Mouse (Mus musculus) embryonic facial prominence, embryonic 14.5 days (tissue): Measurements from ENCODE around the gene Bspry. TPM values are rescaled to one million over a fixed set of nuclear protein-coding genes. Genes with fewer than 3 reads are reported as not detected.
A peak's percentile ranks its signal among the peaks of the same experiment; 100 is the strongest.

Experiments used
- ATAC-seq: fragments of 200-750 bp; cut with Nextera tagmentation; 2 replicates; pipeline ENCODE4 v1.8.0; 2017; ENCODE audit warnings: low read depth, moderate number of reproducible peaks, moderate TSS enrichment
- DNase-seq: peaks from one replicate; pipeline ENCODE4 v3.0.0-alpha.2; 2015; ENCODE audit warnings: low spot score
- H3K27ac ChIP-seq: fragments of 300-500 bp; sonication (generic); replicated peaks from 2 replicates; pipeline ENCODE4 v1.5.1; 2014; ENCODE audit warnings: low read depth, mild to moderate bottlenecking, low read length, moderate library complexity
- H3K27me3 ChIP-seq: fragments of 300-500 bp; sonication (generic); replicated peaks from 2 replicates; pipeline ENCODE4 v1.6.1; 2014; ENCODE audit warnings: low read length; ENCODE audit not compliant: control insufficient read depth, insufficient read depth
- H3K36me3 ChIP-seq: fragments of 300-500 bp; sonication (generic); 2 replicates; pipeline ENCODE4 v1.6.1; 2014; ENCODE audit warnings: low read length, mixed read lengths; ENCODE audit not compliant: control insufficient read depth, insufficient read depth
- H3K4me1 ChIP-seq: fragments of 300-500 bp; sonication (generic); 2 replicates; pipeline ENCODE4 v1.6.1; 2014; ENCODE audit warnings: antibody characterized with exemption, low read length; ENCODE audit not compliant: control insufficient read depth, insufficient read depth
- H3K4me2 ChIP-seq: fragments of 300-500 bp; sonication (generic); 2 replicates; pipeline ENCODE4 v1.6.1; 2014; ENCODE audit warnings: low read depth, mild to moderate bottlenecking, low read length, moderate library complexity, mixed read lengths
- H3K4me3 ChIP-seq: fragments of 300-500 bp; sonication (generic); 2 replicates; pipeline ENCODE4 v1.5.1; 2014; ENCODE audit warnings: low read depth, mild to moderate bottlenecking, low read length
- H3K9ac ChIP-seq: fragments of 300-500 bp; sonication (generic); 2 replicates; pipeline ENCODE4 v1.6.1; 2014; ENCODE audit warnings: low read depth, mild to moderate bottlenecking, low read length, moderate library complexity, mixed read lengths
- H3K9me3 ChIP-seq: fragments of 300-500 bp; sonication (generic); 2 replicates; pipeline ENCODE4 v1.6.1; 2016; ENCODE audit warnings: low read length; ENCODE audit not compliant: control insufficient read depth
- WGBS: fragments of 180-500 bp; shearing (Covaris S2); extraction: QIAGEN DNeasy Blood & Tissue Kit; methylation state at CpG from one replicate; pipeline ENCODE4 v1.1.7; 2014; 5-methylcytosine and 5-hydroxymethylcytosine counted together
- polyA plus RNA-seq: library from polyadenylated mRNA; unstranded; fragments of >200 nt; fragmentation: Nextera tagmentation; extraction: Ambion mirVana; gene quantifications from 2 replicates; pipeline ENCODE4 v1.2.1, GENCODE M21; 2014

Gene Bspry
- polyA plus RNA-seq, 1 experiment from 2014 or later: 8.7 TPM

- 79% methylated on average over 4 of the region's 4 CpGs for WGBS
- H3K4me2 ChIP-seq: no peak overlapping the region
- no peaks in the 10 kb centered on the region for H3K27me3 ChIP-seq
Observed at GRCm38 (mm10) chr4:62440544-62440943, 39.3 kb upstream of the Bspry start.

GRCm38 (mm10) chr4:62440986-62441385 lies 38.9 kb upstream of the Bspry start:
- H3K4me1 ChIP-seq: no peaks in the 10 kb centered on the region
- H3K27me3 ChIP-seq: no peaks in the 10 kb centered on the region
- no peak overlapping the region for H3K27ac ChIP-seq
- no peak overlapping the region for H3K9ac ChIP-seq
- 60% methylated on average over 4 of the region's 4 CpGs for WGBS
- no peak for DNase-seq
- no peak overlapping the region for H3K4me2 ChIP-seq
- ATAC-seq: no peak
- H3K4me3 ChIP-seq: no peak overlapping the region
- H3K9me3 ChIP-seq: no peaks in the 10 kb centered on the region
- H3K36me3 ChIP-seq: no peaks in the 10 kb centered on the region

More at GRCm38 (mm10) chr4:62440544-62440943, 39.3 kb upstream of the Bspry start:
- no peaks in the 10 kb centered on the region for H3K36me3 ChIP-seq
- DNase-seq: no peak
- no peaks in the 10 kb centered on the region for H3K4me1 ChIP-seq
- no peak for ATAC-seq
- no peak overlapping the region for H3K4me3 ChIP-seq
- no peaks in the 10 kb centered on the region for H3K9me3 ChIP-seq
- no peak overlapping the region for H3K9ac ChIP-seq
- H3K27ac ChIP-seq: no peak overlapping the region

GRCm38 (mm10) chr4:62454995-62455394 lies 24.9 kb upstream of the Bspry start:
- H3K9me3 ChIP-seq: no peaks in the 10 kb centered on the region
- no peaks in the 10 kb centered on the region for H3K36me3 ChIP-seq
- no peak overlapping the region for H3K27ac ChIP-seq
- WGBS: 46% methylated on average over 5 of the region's 5 CpGs
- DNase-seq (peak; percentile 30), ATAC-seq (0 out of 2 replicates have a peak, but pooled peaks have one; percentile 63)
- no peak overlapping the region for H3K9ac ChIP-seq
- H3K4me2 ChIP-seq: no peak overlapping the region
- H3K27me3 ChIP-seq: no peaks in the 10 kb centered on the region
- H3K4me3 ChIP-seq: no peak overlapping the region
- H3K4me1 ChIP-seq: no peaks in the 10 kb centered on the region

- H3K27me3 ChIP-seq: no peaks in the 10 kb centered on the region
- H3K4me2 ChIP-seq: no peak overlapping the region
- no peaks in the 10 kb centered on the region for H3K9me3 ChIP-seq
- 73% methylated on average over 3 of the region's 3 CpGs for WGBS
- no peak overlapping the region for H3K9ac ChIP-seq
- no peak overlapping the region for H3K27ac ChIP-seq
- no peak overlapping the region for H3K4me3 ChIP-seq
- no peaks in the 10 kb centered on the region for H3K4me1 ChIP-seq
- no peaks in the 10 kb centered on the region for H3K36me3 ChIP-seq
- DNase-seq (peak; percentile 20), ATAC-seq (no peak)
Observed at GRCm38 (mm10) chr4:62459081-62459480, 20.8 kb upstream of the Bspry start.

- WGBS: 86% methylated on average over 8 of the region's 8 CpGs
- no peak overlapping the region for H3K27ac ChIP-seq
- no peaks in the 10 kb centered on the region for H3K4me1 ChIP-seq
- ATAC-seq (no peak), DNase-seq (no peak)
- no peak overlapping the region for H3K4me2 ChIP-seq
- H3K9ac ChIP-seq: no peak overlapping the region
- H3K27me3 ChIP-seq: no peaks in the 10 kb centered on the region
- no peak overlapping the region for H3K4me3 ChIP-seq
- no peaks in the 10 kb centered on the region for H3K9me3 ChIP-seq
- H3K36me3 ChIP-seq: no peaks in the 10 kb centered on the region
Observed at GRCm38 (mm10) chr4:62460348-62460747, 19.5 kb upstream of the Bspry start.

- Histone ChIP-seq H3K27me3 (no peaks in the 10 kb centered on the region), H3K27ac (no peak overlapping the region), H3K36me3 (no peaks in the 10 kb centered on the region), H3K4me1 (no peaks in the 10 kb centered on the region), H3K4me2 (no peak overlapping the region), H3K9ac (no peak overlapping the region), H3K4me3 (no peak overlapping the region), H3K9me3 (no peaks in the 10 kb centered on the region)
- DNase-seq: no peak
- WGBS: 86% methylated on average over 2 of the region's 2 CpGs
- no peak for ATAC-seq
Observed at GRCm38 (mm10) chr4:62463124-62463523, 16.7 kb upstream of the Bspry start.

- H3K9ac ChIP-seq: no peak overlapping the region
- no peaks in the 10 kb centered on the region for H3K36me3 ChIP-seq
- DNase-seq: no peak
- H3K27me3 ChIP-seq: no peaks in the 10 kb centered on the region
- H3K9me3 ChIP-seq: no peaks in the 10 kb centered on the region
- 91% methylated on average over 1 of the region's 1 CpGs for WGBS
- ATAC-seq: no peak
- peaks cover 4% of the 10 kb centered on the region; the same call in 1 of the 2 replicates for H3K4me1 ChIP-seq
- no peak overlapping the region for H3K4me3 ChIP-seq
- H3K4me2 ChIP-seq: no peak overlapping the region
- no peak overlapping the region for H3K27ac ChIP-seq
Observed at GRCm38 (mm10) chr4:62468158-62468557, 11.7 kb upstream of the Bspry start.

- H3K4me1 ChIP-seq: peaks cover 4% of the 10 kb centered on the region; the same call in 1 of the 2 replicates
- DNase-seq (peak; percentile 82), ATAC-seq (peak; percentile 98)
- H3K4me3 ChIP-seq: peak within 1 kb of the TSS; percentile 63
- WGBS: under 1% methylated on average over 30 of the region's 30 CpGs
- H3K4me2 ChIP-seq: peak within 1 kb of the TSS; percentile 82
- no peaks in the 10 kb centered on the region for H3K27me3 ChIP-seq
- peak within 1 kb of the TSS; percentile 70 for H3K9ac ChIP-seq
- no peaks in the 10 kb centered on the region for H3K9me3 ChIP-seq
- no peak within 1 kb of the TSS for H3K27ac ChIP-seq
- H3K36me3 ChIP-seq: no peaks in the 10 kb centered on the region
Observed at GRCm38 (mm10) chr4:62470598-62471051, 9.2 kb upstream of the Bspry start, which contains the start of gene Wdr31. Gene Wdr31, minus strand, starts transcription at chr4:62470896.

- no peak for DNase-seq
- Histone ChIP-seq H3K9ac (no peak overlapping the region), H3K27me3 (no peaks in the 10 kb centered on the region), H3K4me3 (no peak overlapping the region), H3K9me3 (no peaks in the 10 kb centered on the region), H3K27ac (no peak overlapping the region), H3K4me2 (no peak overlapping the region), H3K4me1 (peaks cover 4% of the 10 kb centered on the region; the same call in 1 of the 2 replicates), H3K36me3 (no peaks in the 10 kb centered on the region)
- 89% methylated on average over 2 of the region's 2 CpGs for WGBS
- no peak for ATAC-seq
Observed at GRCm38 (mm10) chr4:62472071-62472470, 7.8 kb upstream of the Bspry start.
